Mouse (Mus musculus) embryonic fibroblast, embryonic 13.5 days (primary cell): ENCODE data around the gene Stra8.

ENCODE experiments used
- CTCF ChIP-seq: IDR thresholded peaks from 2 replicates; pipeline ENCODE4 v1.5.1; 2011; ENCODE audit warnings: mild to moderate bottlenecking, control low read depth, low read length, moderate library complexity, borderline replicate concordance; ENCODE audit not compliant: insufficient read depth
- POLR2A ChIP-seq: IDR thresholded peaks from 2 replicates; pipeline ENCODE4 v1.6.1; 2011; ENCODE audit warnings: low read depth, mild to moderate bottlenecking, control low read depth, low read length, moderate library complexity

DNA sequence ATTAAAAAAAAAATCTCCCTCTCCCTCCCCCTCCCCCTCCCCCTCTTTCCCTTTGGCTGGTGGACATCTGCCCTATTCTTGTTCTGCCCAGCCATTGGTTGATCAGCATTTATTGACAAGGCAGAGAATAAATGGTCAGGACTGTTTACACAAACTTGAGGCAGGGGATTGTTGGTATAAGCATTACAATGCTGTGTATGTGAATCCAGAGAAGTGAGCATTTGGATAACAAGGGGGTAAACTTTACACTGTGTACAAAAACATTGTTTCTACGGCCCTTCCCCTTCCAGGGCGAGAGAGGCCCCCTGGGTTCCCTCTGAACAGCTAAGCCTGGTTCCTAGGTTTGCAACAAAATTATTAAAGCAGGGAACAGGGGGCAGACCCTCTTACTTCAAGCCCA, 21.5 kb downstream of the Stra8 start:
- TF ChIP-seq CTCF (no peak), POLR2A (no peak)
